34 mouse cellular contexts compared by ENCODE assay signal in genomic region chr13:32922622-32923021, GRCm38 (mm10). TPM values are rescaled to one million over a fixed set of nuclear protein-coding genes. Genes with fewer than 3 reads are reported as not detected.
DNase-seq lines count a peak whose midpoint lies in the region; ATAC-seq and TF ChIP-seq lines count a peak whose summit lies in the region.
"Had no signal": no experiment of that assay in that cellular context is flagged by ENCODE, and none has a peak within 500 bp of the region (broad histone marks: within the 10 kb centered on the region; RNA-seq: fewer than 3 reads in every experiment).

No protein-coding gene starts in this region.

- no peak for TF ChIP-seq CTCF in bone marrow macrophage, adult 2 months (IDR thresholded peaks at IDR 0.05; ENCODE audit: low read depth, low read length)

- peak; percentile 49 for DNase-seq in gastrocnemius, adult 18-20 months (ENCODE audit: low spot score)
- DNase-seq in gastrocnemius, postnatal 10 days = no peak
- DNase-seq in thymus, adult 18-20 months = no peak
- DNase-seq in right cerebral cortex, postnatal 14 days = no peak
- no peak for DNase-seq in urinary bladder, postnatal 10 days (ENCODE audit: low spot score)
- DNase-seq: adrenal gland, postnatal 10 days; cerebellum, adult 11 months; cerebellum, adult 9-10 months; cerebellum, postnatal 36 days; forebrain, postnatal 0 days; gastrocnemius, postnatal 25 days; kidney, adult 9 months; kidney, postnatal 10 days; lung, embryonic 14.5 days; lung, postnatal 14 days; thymus, postnatal 25 days had no signal

- H3K36me3 ChIP-seq in heart, embryonic 11.5 days (ENCODE audit: control insufficient read depth, insufficient read depth, low read length) = no peaks in the 10 kb centered on the region
- H3K36me3 ChIP-seq in heart, embryonic 16.5 days (ENCODE audit: control insufficient read depth, insufficient read depth) = no peaks in the 10 kb centered on the region
- H3K36me3 ChIP-seq: embryonic facial prominence, embryonic 12.5 days; forebrain, embryonic 10.5 days; G1E; limb, embryonic 12.5 days; liver, embryonic 15.5 days; midbrain, embryonic 10.5 days; midbrain, embryonic 15.5 days; neural tube, embryonic 13.5 days; stomach, embryonic 15.5 days had no signal

- H3K4me2 ChIP-seq in heart, embryonic 11.5 days = no peak overlapping the region
- H3K4me2 ChIP-seq in heart, embryonic 16.5 days (ENCODE audit: low read depth, low read length) = peak overlapping the region; percentile 42; the same call in 1 of the 2 replicates
- H3K4me2 ChIP-seq: embryonic facial prominence, embryonic 12.5 days; hindbrain, embryonic 14.5 days; limb, embryonic 12.5 days; liver, embryonic 15.5 days; lung, embryonic 14.5 days; midbrain, embryonic 15.5 days; neural tube, embryonic 13.5 days; stomach, embryonic 15.5 days had no signal

- no peak for TF ChIP-seq POLR2A in bone marrow macrophage, adult 2 months (IDR thresholded peaks at IDR 0.05; ENCODE audit: borderline replicate concordance, low read depth, low read length)

- peaks cover 11% of the 10 kb centered on the region for H3K4me1 ChIP-seq in bone marrow macrophage, adult 2 months (ENCODE audit: control insufficient read depth, insufficient read depth, low read length)
- peaks cover 27% of the 10 kb centered on the region for H3K4me1 ChIP-seq in heart, embryonic 11.5 days (ENCODE audit: control insufficient read depth, insufficient read depth, low read length)
- peaks cover 37% of the 10 kb centered on the region for H3K4me1 ChIP-seq in heart, embryonic 16.5 days (ENCODE audit: control insufficient read depth, insufficient read depth, low read length)
- H3K4me1 ChIP-seq: embryonic facial prominence, embryonic 12.5 days; forebrain, embryonic 10.5 days; limb, embryonic 12.5 days; liver, embryonic 15.5 days; midbrain, embryonic 15.5 days; neural tube, embryonic 13.5 days; stomach, embryonic 15.5 days had no signal

- H3K27me3 ChIP-seq in heart, embryonic 11.5 days (ENCODE audit: control insufficient read depth, insufficient read depth, low read length) = no peaks in the 10 kb centered on the region
- no peaks in the 10 kb centered on the region for H3K27me3 ChIP-seq in heart, embryonic 16.5 days (ENCODE audit: control insufficient read depth, insufficient read depth, low read length)
- H3K27me3 ChIP-seq: embryonic facial prominence, embryonic 12.5 days; limb, embryonic 12.5 days; liver, embryonic 15.5 days; midbrain, embryonic 15.5 days; neural tube, embryonic 13.5 days; stomach, embryonic 15.5 days had no signal

- ATAC-seq in heart, embryonic 11.5 days (replicated peaks; ENCODE audit: insufficient number of reproducible peaks, low FRiP score, low TSS enrichment) = peak; percentile 70
- peak; percentile 89 for ATAC-seq in heart, embryonic 16.5 days (replicated peaks; ENCODE audit: extremely low read depth, insufficient read depth, low FRiP score)
- ATAC-seq: forebrain, postnatal 0 days; intestine, postnatal 0 days; midbrain, embryonic 15.5 days had no signal

- H3K4me3 ChIP-seq in bone marrow macrophage, adult 2 months (ENCODE audit: insufficient read depth, low read length) = no peak overlapping the region
- H3K4me3 ChIP-seq in heart, embryonic 11.5 days (ENCODE audit: low read depth, low read length) = no peak overlapping the region
- no peak overlapping the region for H3K4me3 ChIP-seq in heart, embryonic 16.5 days (ENCODE audit: low read length)
- H3K4me3 ChIP-seq: embryonic facial prominence, embryonic 12.5 days; forebrain, embryonic 10.5 days; left cerebral cortex, adult 2 months; limb, embryonic 12.5 days; liver, embryonic 15.5 days; midbrain, embryonic 10.5 days; midbrain, embryonic 15.5 days; neural tube, embryonic 13.5 days; stomach, embryonic 15.5 days had no signal

- H3K9ac ChIP-seq in heart, embryonic 11.5 days (ENCODE audit: low read depth, low read length) = no peak overlapping the region
- H3K9ac ChIP-seq in heart, embryonic 16.5 days (ENCODE audit: low read length) = peak overlapping the region; percentile 52; the same call in 1 of the 2 replicates
- H3K9ac ChIP-seq: embryonic facial prominence, embryonic 12.5 days; forebrain, postnatal 0 days; hindbrain, embryonic 14.5 days; limb, embryonic 12.5 days; liver, embryonic 15.5 days; lung, embryonic 14.5 days; midbrain, embryonic 15.5 days; neural tube, embryonic 13.5 days; stomach, embryonic 15.5 days had no signal

- 0 out of 2 replicates have a peak overlapping the region, but pooled peaks have one; percentile 15 for H3K27ac ChIP-seq in bone marrow macrophage, adult 2 months (ENCODE audit: insufficient read depth, low read depth, low read length)
- H3K27ac ChIP-seq in heart, embryonic 11.5 days (ENCODE audit: low read depth, low read length) = peak overlapping the region; percentile 87
- H3K27ac ChIP-seq in heart, embryonic 16.5 days (ENCODE audit: low read length) = peak overlapping the region; percentile 89
- H3K27ac ChIP-seq: embryonic facial prominence, embryonic 12.5 days; forebrain, embryonic 10.5 days; hindbrain, embryonic 14.5 days; left cerebral cortex, adult 2 months; limb, embryonic 12.5 days; liver, embryonic 15.5 days; midbrain, embryonic 10.5 days; midbrain, embryonic 15.5 days; neural tube, embryonic 13.5 days; stomach, embryonic 15.5 days had no signal

- H3K9me3 ChIP-seq in heart, embryonic 11.5 days (replicated peaks; ENCODE audit: control insufficient read depth, low read length) = no peaks in the 10 kb centered on the region
- no peaks in the 10 kb centered on the region for H3K9me3 ChIP-seq in heart, embryonic 16.5 days (replicated peaks; ENCODE audit: control insufficient read depth, low read length)
- H3K9me3 ChIP-seq: embryonic facial prominence, embryonic 12.5 days; G1E; limb, embryonic 12.5 days; liver, embryonic 15.5 days; midbrain, embryonic 10.5 days; midbrain, embryonic 15.5 days; neural tube, embryonic 13.5 days; stomach, embryonic 15.5 days had no signal

RNA-seq across cellular contexts. Expression of gene Serpinb1c, which starts 24.6 kb away (rescaled TPM):
- 1 to 10 TPM; 1.7 to 1.9 TPM for total RNA-seq in gastrocnemius, adult 18-20 months (2021)
- 1 to 10 TPM; 1.2 TPM for total RNA-seq in gastrocnemius, postnatal 10 days (2021)
- 1.4 and 1.7 TPM in 2 replicates for polyA plus RNA-seq in bone marrow macrophage, adult 2 months (2012; ENCODE audit: insufficient read depth, insufficient read length, missing spikeins)
- polyA plus RNA-seq in heart, embryonic 11.5 days (2014; fragmentation: Nextera tagmentation; extraction: Ambion mirVana) = 0.16 and 0.31 TPM in 2 replicates
- polyA plus RNA-seq in heart, embryonic 16.5 days (2015; fragmentation: Nextera tagmentation; extraction: Ambion mirVana) = 0.14 and 0.29 TPM in 2 replicates
- total RNA-seq: forebrain, postnatal 0 days; G1E; hematopoietic stem cell, adult 5-6 weeks; left cerebral cortex, adult 2 months; left cerebral cortex, postnatal 25 days had no signal
- polyA plus RNA-seq: embryonic facial prominence, embryonic 12.5 days; forebrain, embryonic 10.5 days; forebrain, postnatal 0 days; G1E; hindbrain, embryonic 14.5 days; intestine, postnatal 0 days; large intestine, adult 2 months; limb, embryonic 12.5 days; liver, embryonic 15.5 days; lung, embryonic 14.5 days; midbrain, embryonic 10.5 days; midbrain, embryonic 15.5 days; neural tube, embryonic 13.5 days; stomach, embryonic 15.5 days had no signal

RNA-seq across cellular contexts. Expression of gene Serpinb6b, which starts 42.4 kb away (rescaled TPM):
- 1 to 10 TPM; 2.2 to 2.9 TPM for total RNA-seq in gastrocnemius, adult 18-20 months (2021)
- 1 to 10 TPM; 2.5 to 3.6 TPM for total RNA-seq in gastrocnemius, postnatal 10 days (2021)
- polyA plus RNA-seq in bone marrow macrophage, adult 2 months (2012; ENCODE audit: insufficient read depth, insufficient read length, missing spikeins) = 12.3 and 12.7 TPM in 2 replicates
- 15.7 and 19.3 TPM in 2 replicates for polyA plus RNA-seq in heart, embryonic 11.5 days (2014; fragmentation: Nextera tagmentation; extraction: Ambion mirVana)
- polyA plus RNA-seq in heart, embryonic 16.5 days (2015; fragmentation: Nextera tagmentation; extraction: Ambion mirVana) = 22.4 and 26.8 TPM in 2 replicates
- polyA plus RNA-seq: G1E had no signal

Comparison
In these comparisons a context has a peak if more than half of its experiments do, and no peak if none do; other contexts are left out.
1. H3K27ac ChIP-seq: peak in every context shown above with its lines; median percentile 89 in heart, embryonic 16.5 days; 87 in heart, embryonic 11.5 days; 15 in bone marrow macrophage, adult 2 months.